Mouse (Mus musculus) urinary bladder, postnatal 10 days (tissue): ENCODE data around the gene Dclre1a.
"Not testable (repeated sequence)": the region's sequence is repeated elsewhere in the genome, so short reads cannot be mapped to it uniquely, and the experiment has no call there.

ENCODE experiments used
- DNase-seq: peaks from one replicate; pipeline ENCODE4 v3.0.0; 2022; ENCODE audit warnings: low spot score

Gene Dclre1a

GRCm38 (mm10) chr19:56548230-56549032 is 409 bp upstream of the Dclre1a start, which contains the start of gene Nhlrc2:
Gene Nhlrc2, plus strand, starts transcription at chr19:56548261.
- DNase-seq, result peak; percentile 60

- no peak for DNase-seq
Measured at GRCm38 (mm10) chr19:56546031-56546430, 2.0 kb downstream of the Dclre1a start.

- no peak for DNase-seq
Measured at GRCm38 (mm10) chr19:56544681-56545388, 3.2 kb downstream of the Dclre1a start.

GRCm38 (mm10) chr19:56543320-56543719 is 4.7 kb downstream of the Dclre1a start:
- DNase-seq, result no peak

GRCm38 (mm10) chr19:56535765-56536164 is 12.3 kb downstream of the Dclre1a start:
- no peak for DNase-seq

GRCm38 (mm10) chr19:56535064-56535463 is 13.0 kb downstream of the Dclre1a start:
- DNase-seq, result no peak

- DNase-seq, result no peak
Measured at GRCm38 (mm10) chr19:56534337-56534736, 13.7 kb downstream of the Dclre1a start.

GRCm38 (mm10) chr19:56533291-56534071 is 14.5 kb downstream of the Dclre1a start:
- no peak for DNase-seq

- no peak for DNase-seq
Measured at GRCm38 (mm10) chr19:56531251-56531650, 16.8 kb downstream of the Dclre1a start.

- not testable (repeated sequence) for DNase-seq
Measured at GRCm38 (mm10) chr19:56530529-56530928, 17.5 kb downstream of the Dclre1a start.

GRCm38 (mm10) chr19:56519408-56519807 is 28.6 kb downstream of the Dclre1a start:
- DNase-seq, result not testable (repeated sequence)

- DNase-seq, result not testable (repeated sequence)
Measured at GRCm38 (mm10) chr19:56513527-56513926, 34.5 kb downstream of the Dclre1a start.

- DNase-seq, result not testable (repeated sequence)
Measured at GRCm38 (mm10) chr19:56511207-56511606, 36.8 kb downstream of the Dclre1a start.

GRCm38 (mm10) chr19:56503525-56503924 is 44.5 kb downstream of the Dclre1a start:
- not testable (repeated sequence) for DNase-seq

GRCm38 (mm10) chr19:56503069-56503468 is 45.0 kb downstream of the Dclre1a start:
- DNase-seq, result not testable (repeated sequence)

- not testable (repeated sequence) for DNase-seq
Measured at GRCm38 (mm10) chr19:56494157-56494556, 53.9 kb downstream of the Dclre1a start.

GRCm38 (mm10) chr19:56489601-56490000 is 58.4 kb downstream of the Dclre1a start:
- DNase-seq, result no peak

GRCm38 (mm10) chr19:56487339-56487738 is 60.7 kb downstream of the Dclre1a start:
- DNase-seq, result no peak

GRCm38 (mm10) chr19:56486926-56487325 is 61.1 kb downstream of the Dclre1a start:
- DNase-seq, result no peak

GRCm38 (mm10) chr19:56485376-56486271 is 62.4 kb downstream of the Dclre1a start:
- no peak for DNase-seq
